In genomic region chr13:107837206-107837952, GRCm38 (mm10) we compare ENCODE assay signal across 11 mouse cellular contexts.
DNase-seq lines count a peak whose midpoint lies in the region; ATAC-seq lines count a peak whose summit lies in the region.
"Had no signal": no experiment of that assay in that cellular context is flagged by ENCODE, and none has a peak within 500 bp of the region (broad histone marks: within the 10 kb centered on the region; RNA-seq: fewer than 3 reads in every experiment).

No protein-coding gene starts in this region.

- H3K27ac ChIP-seq in hindbrain, embryonic 12.5 days = 0 out of 2 replicates have a peak overlapping the region, but pooled peaks have one; percentile 26
- H3K27ac ChIP-seq in hindbrain, embryonic 16.5 days (ENCODE audit: low read depth, low read length) = no peak overlapping the region
- H3K27ac ChIP-seq: embryonic facial prominence, embryonic 13.5 days; layer of hippocampus, adult 2 months; liver, embryonic 14.5 days; stomach, postnatal 0 days had no signal

- H3K9me3 ChIP-seq in hindbrain, embryonic 12.5 days (replicated peaks) = no peaks in the 10 kb centered on the region
- H3K9me3 ChIP-seq in hindbrain, embryonic 16.5 days (ENCODE audit: control insufficient read depth, low read length) = no peaks in the 10 kb centered on the region
- H3K9me3 ChIP-seq: embryonic facial prominence, embryonic 13.5 days had no signal

- 36% methylated on average over 5 of the region's 5 CpGs for WGBS in hindbrain, embryonic 12.5 days
- 26% methylated on average over 5 of the region's 5 CpGs for WGBS in hindbrain, embryonic 16.5 days

- H3K36me3 ChIP-seq in hindbrain, embryonic 12.5 days = no peaks in the 10 kb centered on the region
- no peaks in the 10 kb centered on the region for H3K36me3 ChIP-seq in hindbrain, embryonic 16.5 days (ENCODE audit: control insufficient read depth, insufficient read depth, low read length)
- no peaks in the 10 kb centered on the region for H3K36me3 ChIP-seq in splenic B cell, adult 2 months (ENCODE audit: control insufficient read depth, insufficient read depth, low read length, poor library complexity, severe bottlenecking)
- H3K36me3 ChIP-seq: embryonic facial prominence, embryonic 13.5 days had no signal

- H3K4me1 ChIP-seq in hindbrain, embryonic 12.5 days = peaks cover 43% of the 10 kb centered on the region
- peaks cover 21% of the 10 kb centered on the region for H3K4me1 ChIP-seq in hindbrain, embryonic 16.5 days (ENCODE audit: control insufficient read depth, insufficient read depth, low read depth, low read length)

- DNase-seq in T-cell, adult 2 months (ENCODE audit: low spot score) = peak; percentile 73
- peak; percentile 15 for DNase-seq in splenic B cell, adult 2 months (ENCODE audit: low read depth, low spot score)
- DNase-seq in gastrocnemius, postnatal 14 days = no peak
- DNase-seq in urinary bladder, adult 2 months (ENCODE audit: low spot score) = no peak

- no peak overlapping the region for H3K4me3 ChIP-seq in hindbrain, embryonic 12.5 days
- H3K4me3 ChIP-seq in hindbrain, embryonic 16.5 days (ENCODE audit: low read length) = no peak overlapping the region
- H3K4me3 ChIP-seq: embryonic facial prominence, embryonic 13.5 days; layer of hippocampus, adult 2 months had no signal

- no peak for ATAC-seq in hindbrain, embryonic 12.5 days (ENCODE audit: low FRiP score)
- ATAC-seq in hindbrain, embryonic 16.5 days = no peak
- peak; percentile 34 to 61; a peak in 3 of 4 replicates for ATAC-seq in hematopoietic stem cell, adult 5-6 weeks (replicated peaks in 1 of 2; ENCODE audit: insufficient read depth in 1 of 2, low FRiP score in 2 of 2, low TSS enrichment in 1 of 2, low read depth in 1 of 2, poor library complexity in 2 of 2, severe bottlenecking in 2 of 2)

- H3K9ac ChIP-seq in hindbrain, embryonic 12.5 days = no peak overlapping the region
- no peak overlapping the region for H3K9ac ChIP-seq in hindbrain, embryonic 16.5 days (ENCODE audit: low read depth, low read length)
- H3K9ac ChIP-seq: embryonic facial prominence, embryonic 13.5 days; liver, embryonic 14.5 days had no signal

- no peak overlapping the region for H3K4me2 ChIP-seq in hindbrain, embryonic 12.5 days (replicated peaks)
- no peak overlapping the region for H3K4me2 ChIP-seq in hindbrain, embryonic 16.5 days (ENCODE audit: low read length)
- H3K4me2 ChIP-seq: embryonic facial prominence, embryonic 13.5 days had no signal

- H3K27me3 ChIP-seq in hindbrain, embryonic 12.5 days = no peaks in the 10 kb centered on the region
- H3K27me3 ChIP-seq in hindbrain, embryonic 16.5 days (replicated peaks; ENCODE audit: control insufficient read depth, insufficient read depth, low read length) = no peaks in the 10 kb centered on the region
- H3K27me3 ChIP-seq in splenic B cell, adult 2 months (ENCODE audit: control insufficient read depth, insufficient read depth, low read length, poor library complexity, severe bottlenecking) = no peaks in the 10 kb centered on the region
- H3K27me3 ChIP-seq: embryonic facial prominence, embryonic 13.5 days had no signal

- intact Hi-C loops in gastrocnemius, postnatal 14 days (cut with DNase I; ENCODE audit: low total_unique reads) = no loop called here

Comparison
In these comparisons a context has a peak if more than half of its experiments do, and no peak if none do; other contexts are left out.
1. ATAC-seq: peak in hematopoietic stem cell, adult 5-6 weeks (2 of 2); none in hindbrain, embryonic 12.5 days (single experiment) and hindbrain, embryonic 16.5 days (single experiment).
2. DNase-seq: peak in T-cell, adult 2 months (single experiment) and splenic B cell, adult 2 months (single experiment); none in gastrocnemius, postnatal 14 days (single experiment) and urinary bladder, adult 2 months (single experiment).